Mouse (Mus musculus): ENCODE measurements around the gene Phyh. TPM values are rescaled to one million over a fixed set of nuclear protein-coding genes. Genes with fewer than 3 reads are reported as not detected.

Gene Phyh
- polyA plus RNA-seq, 1 experiment from 2014 or later: 38.2 TPM

GRCm38 (mm10) chr2:4969083-4969482, 50.3 kb downstream of the Phyh start:
- ATAC-seq (ENCODE audit: low read depth) (no peak), DNase-seq (ENCODE audit: low spot score) (no peak)
- Histone ChIP-seq H3K36me3 (ENCODE audit: control insufficient read depth, insufficient read depth, low read length) (no peaks in the 10 kb centered on the region), H3K4me3 (ENCODE audit: low read depth, low read length) (no peak overlapping the region), H3K27me3 (replicated peaks; ENCODE audit: control insufficient read depth, insufficient read depth, low read length) (no peaks in the 10 kb centered on the region), H3K4me2 (ENCODE audit: low read depth, low read length) (no peak overlapping the region), H3K27ac (replicated peaks; ENCODE audit: low read depth, low read length) (no peak overlapping the region), H3K9ac (ENCODE audit: low read depth, low read length) (no peak overlapping the region), H3K9me3 (ENCODE audit: control insufficient read depth, low read length) (no peaks in the 10 kb centered on the region), H3K4me1 (ENCODE audit: control insufficient read depth, insufficient read depth, low read length) (no peaks in the 10 kb centered on the region)
- 91% methylated on average over 1 of the region's 2 CpGs for WGBS

DNA sequence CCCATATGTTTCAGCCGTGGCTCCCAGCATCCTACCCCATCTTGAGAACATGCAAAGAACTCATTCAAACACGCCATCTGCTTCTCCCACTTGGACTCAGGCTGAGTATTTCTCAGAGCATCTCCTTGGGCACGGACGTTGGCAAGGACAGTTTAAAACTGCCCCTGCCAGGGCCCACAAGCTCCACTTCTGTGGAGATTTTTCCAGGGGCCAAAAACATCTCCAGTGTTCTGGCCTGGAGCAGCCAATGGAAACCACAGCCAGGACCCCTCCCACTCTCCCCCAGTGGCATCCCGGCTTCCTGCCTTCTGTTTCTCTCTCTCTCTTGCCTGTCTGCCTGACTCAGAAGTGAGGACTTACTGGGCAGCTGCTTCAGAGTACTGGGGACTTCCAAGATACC, 57.0 kb downstream of the Phyh start, which contains the start of gene Ucma:
Gene Ucma, plus strand, starts transcription at position 316 of the 400 bp plus-strand sequence.
- no peaks in the 10 kb centered on the region for H3K36me3 ChIP-seq (ENCODE audit: control insufficient read depth, insufficient read depth, low read length)
- no peak for ATAC-seq (ENCODE audit: low read depth)
- H3K27ac ChIP-seq (replicated peaks; ENCODE audit: low read depth, low read length): no peak within 1 kb of the TSS
- H3K9me3 ChIP-seq (ENCODE audit: control insufficient read depth, low read length): no peaks in the 10 kb centered on the region
- 64% methylated on average over 5 of the region's 5 CpGs for WGBS
- H3K4me3 ChIP-seq (ENCODE audit: low read depth, low read length): no peak within 1 kb of the TSS
- no peaks in the 10 kb centered on the region for H3K27me3 ChIP-seq (replicated peaks; ENCODE audit: control insufficient read depth, insufficient read depth, low read length)
- no peak within 1 kb of the TSS for H3K9ac ChIP-seq (ENCODE audit: low read depth, low read length)
- H3K4me1 ChIP-seq (ENCODE audit: control insufficient read depth, insufficient read depth, low read length): peaks cover 10% of the 10 kb centered on the region; the same call in 1 of the 2 replicates
- no peak within 1 kb of the TSS for H3K4me2 ChIP-seq (ENCODE audit: low read depth, low read length)
- no peak for DNase-seq (ENCODE audit: low spot score)

DNA sequence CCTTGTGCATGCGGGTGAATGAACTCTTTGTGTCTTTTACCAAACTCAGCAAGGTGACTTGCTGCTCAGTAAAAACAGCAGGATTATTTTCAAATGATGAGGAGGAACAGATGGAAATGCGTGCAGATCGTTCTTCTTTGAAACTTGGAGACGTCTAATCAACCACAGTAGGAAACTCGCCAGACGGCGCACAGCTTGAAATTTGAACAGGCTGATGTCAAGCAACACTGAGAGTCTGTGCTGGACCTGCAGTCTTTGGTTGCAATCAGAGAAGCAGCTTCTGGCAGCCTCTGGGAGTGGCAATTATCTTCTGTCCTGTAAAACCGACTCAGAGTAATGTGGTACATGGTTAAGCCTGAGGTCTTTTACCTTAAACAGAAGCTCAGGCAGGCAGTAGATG, 59.3 kb downstream of the Phyh start:
- DNase-seq (ENCODE audit: low spot score) (peak; percentile 81), ATAC-seq (ENCODE audit: low read depth) (peak; percentile 83)
- H3K4me1 ChIP-seq (ENCODE audit: control insufficient read depth, insufficient read depth, low read length): peaks cover 10% of the 10 kb centered on the region; the same call in 1 of the 2 replicates
- H3K9me3 ChIP-seq (ENCODE audit: control insufficient read depth, low read length): no peaks in the 10 kb centered on the region
- H3K27ac ChIP-seq (replicated peaks; ENCODE audit: low read depth, low read length): no peak overlapping the region
- no peak overlapping the region for H3K4me2 ChIP-seq (ENCODE audit: low read depth, low read length)
- H3K27me3 ChIP-seq (replicated peaks; ENCODE audit: control insufficient read depth, insufficient read depth, low read length): no peaks in the 10 kb centered on the region
- no peaks in the 10 kb centered on the region for H3K36me3 ChIP-seq (ENCODE audit: control insufficient read depth, insufficient read depth, low read length)
- 4% methylated on average over 8 of the region's 8 CpGs for WGBS
- no peak overlapping the region; the same call in 1 of the 2 replicates for H3K9ac ChIP-seq (ENCODE audit: low read depth, low read length)
- no peak overlapping the region for H3K4me3 ChIP-seq (ENCODE audit: low read depth, low read length)

GRCm38 (mm10) chr2:4983987-4984386, 65.2 kb downstream of the Phyh start:
- no peak overlapping the region for H3K4me3 ChIP-seq (ENCODE audit: low read depth, low read length)
- no peaks in the 10 kb centered on the region for H3K9me3 ChIP-seq (ENCODE audit: control insufficient read depth, low read length)
- H3K4me2 ChIP-seq (ENCODE audit: low read depth, low read length): no peak overlapping the region
- H3K4me1 ChIP-seq (ENCODE audit: control insufficient read depth, insufficient read depth, low read length): no peaks in the 10 kb centered on the region
- no peak for ATAC-seq (ENCODE audit: low read depth)
- 18% methylated on average over 5 of the region's 5 CpGs for WGBS
- no peak overlapping the region for H3K9ac ChIP-seq (ENCODE audit: low read depth, low read length)
- no peaks in the 10 kb centered on the region for H3K36me3 ChIP-seq (ENCODE audit: control insufficient read depth, insufficient read depth, low read length)
- DNase-seq (ENCODE audit: low spot score): no peak
- no peaks in the 10 kb centered on the region for H3K27me3 ChIP-seq (replicated peaks; ENCODE audit: control insufficient read depth, insufficient read depth, low read length)
- H3K27ac ChIP-seq (replicated peaks; ENCODE audit: low read depth, low read length): no peak overlapping the region

DNA sequence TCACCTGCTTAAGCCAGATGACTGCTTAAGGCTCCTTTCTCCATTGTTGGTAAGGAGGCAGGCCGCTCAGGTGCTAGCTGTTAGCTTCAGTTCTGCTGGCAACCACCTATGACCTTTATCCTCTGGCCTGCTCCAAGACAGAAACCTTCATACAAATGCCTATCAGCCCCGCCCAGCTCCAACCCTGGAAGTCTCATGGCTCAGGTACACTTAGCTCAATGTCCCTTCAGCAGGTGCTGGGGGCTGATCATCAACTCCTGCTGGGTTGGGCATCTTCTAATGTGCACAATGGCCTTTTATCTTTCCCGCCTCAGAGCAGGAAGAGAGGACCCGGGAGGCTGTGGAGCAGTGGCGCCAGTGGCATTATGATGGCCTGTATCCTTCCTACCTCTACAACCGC, 66.2 kb downstream of the Phyh start:
- H3K4me1 ChIP-seq (ENCODE audit: control insufficient read depth, insufficient read depth, low read length): no peaks in the 10 kb centered on the region
- ATAC-seq (ENCODE audit: low read depth) (no peak), DNase-seq (ENCODE audit: low spot score) (no peak)
- no peak overlapping the region for H3K4me3 ChIP-seq (ENCODE audit: low read depth, low read length)
- no peaks in the 10 kb centered on the region for H3K9me3 ChIP-seq (ENCODE audit: control insufficient read depth, low read length)
- H3K9ac ChIP-seq (ENCODE audit: low read depth, low read length): no peak overlapping the region
- no peak overlapping the region for H3K4me2 ChIP-seq (ENCODE audit: low read depth, low read length)
- no peaks in the 10 kb centered on the region for H3K36me3 ChIP-seq (ENCODE audit: control insufficient read depth, insufficient read depth, low read length)
- 71% methylated on average over 6 of the region's 6 CpGs for WGBS
- H3K27ac ChIP-seq (replicated peaks; ENCODE audit: low read depth, low read length): no peak overlapping the region
- H3K27me3 ChIP-seq (replicated peaks; ENCODE audit: control insufficient read depth, insufficient read depth, low read length): no peaks in the 10 kb centered on the region

GRCm38 (mm10) chr2:4986798-4987197, 68.0 kb downstream of the Phyh start:
- no peak for ATAC-seq (ENCODE audit: low read depth)
- H3K27ac ChIP-seq (replicated peaks; ENCODE audit: low read depth, low read length): no peak overlapping the region
- WGBS: 59% methylated on average over 4 of the region's 4 CpGs

DNA sequence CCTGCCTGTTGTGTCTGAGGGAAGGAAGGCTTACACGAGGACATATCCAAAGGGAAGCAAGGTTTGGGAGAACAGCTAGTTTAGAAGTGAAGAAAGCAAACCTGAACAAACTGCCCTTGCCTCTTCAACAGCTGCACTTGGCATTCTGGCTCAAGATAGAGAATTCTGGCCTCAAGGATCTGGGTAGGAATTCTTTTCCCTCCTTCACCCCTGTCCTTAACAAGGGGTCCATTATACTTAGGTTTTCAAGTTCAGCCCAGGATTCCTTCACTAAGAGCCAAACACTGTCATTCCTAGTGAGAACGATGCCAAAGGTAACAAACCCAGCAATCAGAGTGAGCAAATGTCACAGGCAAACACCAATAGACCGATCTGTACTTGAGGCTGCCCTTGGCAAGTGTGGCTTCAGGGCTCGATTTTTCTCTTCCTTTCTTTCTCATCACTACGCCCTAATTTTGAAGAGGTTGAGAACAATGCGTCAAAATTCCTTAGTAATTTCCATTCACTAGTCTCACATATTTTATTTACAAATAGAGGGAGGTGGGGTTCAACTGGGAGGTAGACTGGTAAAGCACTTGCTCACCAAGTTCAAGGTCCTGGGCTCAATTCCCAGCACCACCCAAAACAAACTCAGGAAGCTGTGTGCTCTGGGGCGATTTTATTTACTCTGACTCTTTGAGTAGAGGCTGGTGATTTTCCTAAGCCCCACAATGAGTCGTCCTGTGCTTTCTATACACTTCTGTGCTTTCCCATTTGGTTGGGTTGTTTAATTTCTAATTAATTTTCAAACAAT, 68.8 kb downstream of the Phyh start:
- no peak for DNase-seq (ENCODE audit: low spot score)
- no peaks in the 10 kb centered on the region for H3K9me3 ChIP-seq (ENCODE audit: control insufficient read depth, low read length)
- H3K4me1 ChIP-seq (ENCODE audit: control insufficient read depth, insufficient read depth, low read length): no peaks in the 10 kb centered on the region
- no peaks in the 10 kb centered on the region for H3K27me3 ChIP-seq (replicated peaks; ENCODE audit: control insufficient read depth, insufficient read depth, low read length)
- peaks cover 16% of the 10 kb centered on the region for H3K36me3 ChIP-seq (ENCODE audit: control insufficient read depth, insufficient read depth, low read length)
- no peak overlapping the region for H3K4me2 ChIP-seq (ENCODE audit: low read depth, low read length)
- no peak for ATAC-seq (ENCODE audit: low read depth)
- H3K4me3 ChIP-seq (ENCODE audit: low read depth, low read length): no peak overlapping the region
- H3K9ac ChIP-seq (ENCODE audit: low read depth, low read length): no peak overlapping the region
- WGBS: 81% methylated on average over 8 of the region's 8 CpGs
- no peak overlapping the region for H3K27ac ChIP-seq (replicated peaks; ENCODE audit: low read depth, low read length)

More at GRCm38 (mm10) chr2:4986798-4987197, 68.0 kb downstream of the Phyh start:
- H3K9ac ChIP-seq (ENCODE audit: low read depth, low read length): no peak overlapping the region
- DNase-seq (ENCODE audit: low spot score): no peak
- peaks cover 12% of the 10 kb centered on the region; the same call in 1 of the 2 replicates for H3K36me3 ChIP-seq (ENCODE audit: control insufficient read depth, insufficient read depth, low read length)
- H3K27me3 ChIP-seq (replicated peaks; ENCODE audit: control insufficient read depth, insufficient read depth, low read length): no peaks in the 10 kb centered on the region
- no peaks in the 10 kb centered on the region for H3K4me1 ChIP-seq (ENCODE audit: control insufficient read depth, insufficient read depth, low read length)
- H3K9me3 ChIP-seq (ENCODE audit: control insufficient read depth, low read length): no peaks in the 10 kb centered on the region
- no peak overlapping the region for H3K4me2 ChIP-seq (ENCODE audit: low read depth, low read length)
- H3K4me3 ChIP-seq (ENCODE audit: low read depth, low read length): no peak overlapping the region

Measured in embryonic facial prominence, embryonic 14.5 days (tissue).